Mouse (Mus musculus): ENCODE measurements around the gene Psip1. TPM values are rescaled to one million over a fixed set of nuclear protein-coding genes. Genes with fewer than 3 reads are reported as not detected.

The Psip1 gene
- polyA plus RNA-seq, 1 experiment: 24.0 TPM

- Histone ChIP-seq H3K4me3 (no peak overlapping the region), H3K4me2 (ENCODE audit: low read depth) (no peak overlapping the region), H3K79me2 (ENCODE audit: control insufficient read depth, insufficient read depth) (no peaks in the 10 kb centered on the region), H3ac (ENCODE audit: control insufficient read depth, insufficient read length) (no peak overlapping the region), H3K27me3 (ENCODE audit: control insufficient read depth, insufficient read depth, insufficient read length) (no peaks in the 10 kb centered on the region), H3K36me3 (ENCODE audit: control insufficient read depth, insufficient read depth) (no peaks in the 10 kb centered on the region)
- TF ChIP-seq MYOG (IDR thresholded peaks at IDR 0.05; ENCODE audit: control insufficient read depth in 1 of 3, insufficient read depth in 1 of 3, insufficient read length in 2 of 3, low read depth in 2 of 3) (no peak), REST (IDR thresholded peaks at IDR 0.05; ENCODE audit: insufficient read depth, insufficient read length) (no peak), USF1 (IDR thresholded peaks at IDR 0.05; ENCODE audit: low read depth) (no peak), MAX (IDR thresholded peaks at IDR 0.05; ENCODE audit: low read depth) (no peak), MYOD1 (IDR thresholded peaks at IDR 0.05; ENCODE audit: control insufficient read depth in 1 of 3, insufficient read length in 2 of 3, low read depth in 2 of 3) (no peak), E2F4 (IDR thresholded peaks at IDR 0.05; ENCODE audit: insufficient read depth) (no peak)
These were observed 6.9 kb upstream of the Psip1 start for GRCm38 (mm10) chr4:83493112-83493511.

GRCm38 (mm10) chr4:83489121-83489520, 2.9 kb upstream of the Psip1 start:
- Histone ChIP-seq H3K4me3 (no peak overlapping the region), H3K27me3 (ENCODE audit: control insufficient read depth, insufficient read depth, insufficient read length) (no peaks in the 10 kb centered on the region), H3K79me2 (ENCODE audit: control insufficient read depth, insufficient read depth) (peaks cover 14% of the 10 kb centered on the region), H3K36me3 (ENCODE audit: control insufficient read depth, insufficient read depth) (no peaks in the 10 kb centered on the region), H3ac (ENCODE audit: control insufficient read depth, insufficient read length) (no peak overlapping the region), H3K4me2 (ENCODE audit: low read depth) (no peak overlapping the region)
- TF ChIP-seq USF1 (IDR thresholded peaks at IDR 0.05; ENCODE audit: low read depth): no peak

- peak overlapping the region; percentile 78 for H3ac ChIP-seq (ENCODE audit: control insufficient read depth, insufficient read length)
- peaks cover 15% of the 10 kb centered on the region for H3K36me3 ChIP-seq (ENCODE audit: control insufficient read depth, insufficient read depth)
- peaks cover 40% of the 10 kb centered on the region for H3K79me2 ChIP-seq (ENCODE audit: control insufficient read depth, insufficient read depth)
- peak overlapping the region; percentile 91 for H3K4me2 ChIP-seq (ENCODE audit: low read depth)
- H3K27me3 ChIP-seq (ENCODE audit: control insufficient read depth, insufficient read depth, insufficient read length): no peaks in the 10 kb centered on the region
- peak overlapping the region; percentile 40 for H3K4me3 ChIP-seq
- TF ChIP-seq MYOG (IDR thresholded peaks at IDR 0.05; ENCODE audit: control insufficient read depth in 1 of 3, insufficient read depth in 1 of 3, insufficient read length in 2 of 3, low read depth in 2 of 3) (peak in 1 of 3 experiments; percentile 18), MAX (IDR thresholded peaks at IDR 0.05; ENCODE audit: low read depth) (no peak), MYOD1 (IDR thresholded peaks at IDR 0.05; ENCODE audit: control insufficient read depth in 1 of 3, insufficient read length in 2 of 3, low read depth in 2 of 3) (no peak), POLR2A (IDR thresholded peaks at IDR 0.05; ENCODE audit: insufficient read length, low read depth) (peak; percentile 46), SRF (IDR thresholded peaks at IDR 0.05; ENCODE audit: control insufficient read depth, insufficient read length, low read depth) (no peak), REST (IDR thresholded peaks at IDR 0.05; ENCODE audit: insufficient read depth, insufficient read length) (no peak)
These were observed 533 bp downstream of the Psip1 start for GRCm38 (mm10) chr4:83485735-83486116.

- Histone ChIP-seq H3K79me2 (ENCODE audit: control insufficient read depth, insufficient read depth) (peaks cover 40% of the 10 kb centered on the region), H3K4me2 (ENCODE audit: low read depth) (peak overlapping the region; percentile 91), H3K4me3 (peak overlapping the region; percentile 40), H3K27me3 (ENCODE audit: control insufficient read depth, insufficient read depth, insufficient read length) (no peaks in the 10 kb centered on the region), H3K36me3 (ENCODE audit: control insufficient read depth, insufficient read depth) (peaks cover 15% of the 10 kb centered on the region), H3ac (ENCODE audit: control insufficient read depth, insufficient read length) (peak overlapping the region; percentile 78)
- no peak for TF ChIP-seq MYOG (IDR thresholded peaks at IDR 0.05; ENCODE audit: control insufficient read depth in 1 of 3, insufficient read depth in 1 of 3, insufficient read length in 2 of 3, low read depth in 2 of 3)
These were observed 1.0 kb downstream of the Psip1 start for GRCm38 (mm10) chr4:83485250-83485649.

- Histone ChIP-seq H3ac (ENCODE audit: control insufficient read depth, insufficient read length) (no peak overlapping the region), H3K4me2 (ENCODE audit: low read depth) (no peak overlapping the region), H3K4me3 (no peak overlapping the region), H3K27me3 (ENCODE audit: control insufficient read depth, insufficient read depth, insufficient read length) (no peaks in the 10 kb centered on the region), H3K79me2 (ENCODE audit: control insufficient read depth, insufficient read depth) (no peaks in the 10 kb centered on the region), H3K36me3 (ENCODE audit: control insufficient read depth, insufficient read depth) (peaks cover 89% of the 10 kb centered on the region)
- TF ChIP-seq MYOD1 (IDR thresholded peaks at IDR 0.05; ENCODE audit: control insufficient read depth in 1 of 3, insufficient read length in 2 of 3, low read depth in 2 of 3) (no peak), USF1 (IDR thresholded peaks at IDR 0.05; ENCODE audit: low read depth) (no peak), MAX (IDR thresholded peaks at IDR 0.05; ENCODE audit: low read depth) (no peak), TCF3 (IDR thresholded peaks at IDR 0.05; ENCODE audit: insufficient read length, low read depth) (no peak), CEBPB (IDR thresholded peaks at IDR 0.05; ENCODE audit: insufficient read depth, poor library complexity, severe bottlenecking) (no peak), REST (IDR thresholded peaks at IDR 0.05; ENCODE audit: insufficient read depth, insufficient read length) (no peak), E2F4 (IDR thresholded peaks at IDR 0.05; ENCODE audit: insufficient read depth) (no peak), TCF12 (IDR thresholded peaks at IDR 0.05; ENCODE audit: insufficient read depth, poor library complexity, severe bottlenecking) (no peak), MYOG (IDR thresholded peaks at IDR 0.05; ENCODE audit: control insufficient read depth in 1 of 3, insufficient read depth in 1 of 3, insufficient read length in 2 of 3, low read depth in 2 of 3) (no peak), POLR2AphosphoS2 (IDR thresholded peaks at IDR 0.05; ENCODE audit: insufficient read length, low read depth) (no peak), SRF (IDR thresholded peaks at IDR 0.05; ENCODE audit: control insufficient read depth, insufficient read length, low read depth) (no peak), POLR2A (IDR thresholded peaks at IDR 0.05; ENCODE audit: insufficient read length, low read depth) (no peak)
These were observed 18.1 kb downstream of the Psip1 start for GRCm38 (mm10) chr4:83468208-83468607.

- H3K4me2 ChIP-seq (ENCODE audit: low read depth): no peak overlapping the region
- no peak overlapping the region for H3K4me3 ChIP-seq
- no peak for TF ChIP-seq E2F4 (IDR thresholded peaks at IDR 0.05; ENCODE audit: insufficient read depth)
- TF ChIP-seq MYOD1 (IDR thresholded peaks at IDR 0.05; ENCODE audit: control insufficient read depth in 1 of 3, insufficient read length in 2 of 3, low read depth in 2 of 3): no peak
- no peak for TF ChIP-seq USF1 (IDR thresholded peaks at IDR 0.05; ENCODE audit: low read depth)
- H3K79me2 ChIP-seq (ENCODE audit: control insufficient read depth, insufficient read depth): no peaks in the 10 kb centered on the region
- peaks cover 89% of the 10 kb centered on the region for H3K36me3 ChIP-seq (ENCODE audit: control insufficient read depth, insufficient read depth)
- H3K27me3 ChIP-seq (ENCODE audit: control insufficient read depth, insufficient read depth, insufficient read length): no peaks in the 10 kb centered on the region
- no peak overlapping the region for H3ac ChIP-seq (ENCODE audit: control insufficient read depth, insufficient read length)
These were observed 18.6 kb downstream of the Psip1 start for GRCm38 (mm10) chr4:83467615-83468014.

All from myocyte (in vitro differentiated cells).